Mouse (Mus musculus): ENCODE results near the gene Bpifb9b. TPM values are rescaled to one million over a fixed set of nuclear protein-coding genes. Genes with fewer than 3 reads are reported as not detected.

The Bpifb9b gene
- polyA plus RNA-seq, 1 experiment from 2014 or later: not detected

Other genes with a start within 250 kb of the Bpifb9b start
- gene Bpifa3, start 176.9 kb upstream of the Bpifb9b start, polyA plus RNA-seq (2014; fragmentation: Nextera tagmentation; extraction: Ambion mirVana): not detected in 2 replicates
- gene Bpifa1, start 164.3 kb upstream of the Bpifb9b start, polyA plus RNA-seq (2014; fragmentation: Nextera tagmentation; extraction: Ambion mirVana): not detected in 2 replicates
- gene Bpifa5, start 144.6 kb upstream of the Bpifb9b start, polyA plus RNA-seq (2014; fragmentation: Nextera tagmentation; extraction: Ambion mirVana): not detected in 2 replicates
- gene Bpifb1, start 116.4 kb upstream of the Bpifb9b start, polyA plus RNA-seq (2014; fragmentation: Nextera tagmentation; extraction: Ambion mirVana): not detected in 2 replicates
- gene Bpifb5, start 83.5 kb upstream of the Bpifb9b start, polyA plus RNA-seq (2014; fragmentation: Nextera tagmentation; extraction: Ambion mirVana): 0.10 and 0.26 TPM in 2 replicates
- gene Bpifb9a, start 49.4 kb upstream of the Bpifb9b start, polyA plus RNA-seq (2014; fragmentation: Nextera tagmentation; extraction: Ambion mirVana): not detected in 2 replicates
- gene Cdk5rap1, start 65.8 kb downstream of the Bpifb9b start, polyA plus RNA-seq (2014; fragmentation: Nextera tagmentation; extraction: Ambion mirVana): 15.1 and 18.1 TPM in 2 replicates
- gene Snta1, start 100.9 kb downstream of the Bpifb9b start, polyA plus RNA-seq (2014; fragmentation: Nextera tagmentation; extraction: Ambion mirVana): 2.0 and 2.3 TPM in 2 replicates
- gene Cbfa2t2, start 129.3 kb downstream of the Bpifb9b start, polyA plus RNA-seq (2014; fragmentation: Nextera tagmentation; extraction: Ambion mirVana): 75.2 and 76.1 TPM in 2 replicates
- gene 1700003F12Rik, start 239.9 kb downstream of the Bpifb9b start, polyA plus RNA-seq (2014; fragmentation: Nextera tagmentation; extraction: Ambion mirVana): 2.4 and 2.6 TPM in 2 replicates
- not detected in 2 replicates for gene Actl10, start 244.5 kb downstream of the Bpifb9b start, polyA plus RNA-seq (2014; fragmentation: Nextera tagmentation; extraction: Ambion mirVana)